Mouse (Mus musculus) Muller cell, postnatal 12 days (primary cell): Measurements from ENCODE around the gene Foxp1.
A peak's percentile ranks its signal among the peaks of the same experiment; 100 is the strongest.

ENCODE experiments used
- DNase-seq: peaks from one replicate; pipeline ENCODE4 v3.0.0-alpha.2; 2015; ENCODE audit errors: inconsistent ontology term

Foxp1 gene

GRCm38 (mm10) chr6:98996822-98997221 lies 525.7 kb downstream of the Foxp1 start:
- no peak for DNase-seq

GRCm38 (mm10) chr6:98996346-98996745 lies 526.2 kb downstream of the Foxp1 start:
- no peak for DNase-seq

GRCm38 (mm10) chr6:98995681-98996080 lies 526.8 kb downstream of the Foxp1 start:
- DNase-seq: no peak

GRCm38 (mm10) chr6:98994902-98995301 lies 527.6 kb downstream of the Foxp1 start:
- DNase-seq: no peak

GRCm38 (mm10) chr6:98994104-98994787 lies 528.3 kb downstream of the Foxp1 start:
- peak; percentile 14 for DNase-seq

GRCm38 (mm10) chr6:98993231-98993630 lies 529.3 kb downstream of the Foxp1 start:
- no peak for DNase-seq

GRCm38 (mm10) chr6:98992772-98993147 lies 529.8 kb downstream of the Foxp1 start:
- no peak for DNase-seq

GRCm38 (mm10) chr6:98991900-98992771 lies 530.4 kb downstream of the Foxp1 start:
- no peak for DNase-seq

- DNase-seq: no peak
Observed at GRCm38 (mm10) chr6:98987533-98988169, 534.9 kb downstream of the Foxp1 start.

- DNase-seq: no peak
Observed at GRCm38 (mm10) chr6:98985452-98985851, 537.1 kb downstream of the Foxp1 start.

- DNase-seq: no peak
Observed at GRCm38 (mm10) chr6:98984626-98985025, 537.9 kb downstream of the Foxp1 start.

- no peak for DNase-seq
Observed at GRCm38 (mm10) chr6:98984026-98984425, 538.5 kb downstream of the Foxp1 start.

- DNase-seq: no peak
Observed at GRCm38 (mm10) chr6:98983311-98983838, 539.1 kb downstream of the Foxp1 start.

- no peak for DNase-seq
Observed at GRCm38 (mm10) chr6:98981265-98981664, 541.3 kb downstream of the Foxp1 start.

- DNase-seq: no peak
Observed at GRCm38 (mm10) chr6:98980432-98980831, 542.1 kb downstream of the Foxp1 start.

- no peak for DNase-seq
Observed at GRCm38 (mm10) chr6:98980001-98980400, 542.5 kb downstream of the Foxp1 start.

GRCm38 (mm10) chr6:98977806-98978205 lies 544.7 kb downstream of the Foxp1 start:
- DNase-seq: no peak

- DNase-seq: no peak
Observed at GRCm38 (mm10) chr6:98975918-98976317, 546.6 kb downstream of the Foxp1 start.

- DNase-seq: no peak
Observed at GRCm38 (mm10) chr6:98973433-98973832, 549.1 kb downstream of the Foxp1 start.

- DNase-seq: no peak
Observed at GRCm38 (mm10) chr6:98972404-98972803, 550.1 kb downstream of the Foxp1 start.

GRCm38 (mm10) chr6:98959333-98959732 lies 563.2 kb downstream of the Foxp1 start:
- no peak for DNase-seq

GRCm38 (mm10) chr6:98956522-98957169 lies 565.9 kb downstream of the Foxp1 start:
- DNase-seq: no peak
